Mouse (Mus musculus) cerebellum, adult 2 months (tissue): ENCODE results near the gene Rpl34.
A peak's percentile ranks its signal among the peaks of the same experiment; 100 is the strongest.

Source experiments
- CTCF ChIP-seq: fragments of 200-500 bp; IDR thresholded peaks from 2 replicates; pipeline ENCODE4 v1.5.1; 2011; ENCODE audit warnings: low read depth, mild to moderate bottlenecking, control low read depth, low read length, moderate library complexity, borderline replicate concordance; ENCODE audit not compliant: insufficient read depth
- POLR2A ChIP-seq: fragments of 200-500 bp; IDR thresholded peaks from 2 replicates; pipeline ENCODE4 v1.6.1; 2011; ENCODE audit warnings: low read length, control low read depth, borderline replicate concordance; ENCODE audit not compliant: insufficient read depth

DNA sequence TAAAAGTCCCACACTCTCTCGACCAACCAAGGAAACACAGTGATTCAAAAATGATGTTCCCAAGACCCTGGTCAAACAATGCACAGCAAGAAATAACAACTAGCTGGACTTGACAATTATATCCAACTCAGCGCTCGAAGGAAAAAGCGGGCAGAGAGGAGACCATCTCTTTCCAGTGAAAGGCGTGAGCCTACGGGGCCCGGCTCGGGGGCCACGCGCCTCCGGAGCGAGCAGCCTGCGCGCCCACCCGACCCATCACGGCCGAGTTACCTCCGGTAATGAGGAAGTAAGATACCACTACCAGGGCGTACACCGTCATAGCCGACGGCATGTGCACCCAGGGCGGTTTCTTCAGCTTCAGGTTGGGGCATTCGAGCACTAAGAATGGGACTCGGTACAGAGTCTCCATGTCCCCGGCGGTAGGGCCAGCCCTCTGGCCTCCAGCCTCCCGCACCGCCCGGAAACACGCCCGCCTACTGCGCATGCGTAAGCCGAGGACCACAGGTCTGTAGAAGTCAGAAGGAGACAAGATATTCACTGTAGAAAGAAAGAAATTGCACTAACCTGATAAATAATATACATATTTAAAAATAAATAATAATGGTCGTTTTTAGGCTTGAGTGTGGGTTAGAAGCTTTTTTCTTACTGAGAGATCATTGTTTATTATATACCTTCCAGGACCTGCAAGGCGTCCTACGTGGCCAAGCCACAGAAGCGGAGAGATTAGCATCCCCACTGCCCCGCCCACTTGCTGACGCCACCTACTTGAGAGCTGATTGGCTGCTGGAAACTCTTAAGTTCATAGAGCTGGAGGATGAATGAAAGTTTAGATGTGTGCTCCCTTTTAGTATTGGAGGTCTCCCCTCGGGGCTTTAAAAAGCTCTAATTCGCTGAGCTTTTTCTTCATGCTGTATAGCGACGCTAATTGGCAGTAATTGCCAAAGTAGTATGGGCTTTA is 21.0 kb downstream of the Rpl34 start, which contains the start of gene Ostc:
- TF ChIP-seq CTCF (no peak), POLR2A (peak; percentile 94)
